Mouse (Mus musculus) hindbrain, postnatal 0 days (tissue): ENCODE data around the gene Gm10413. TPM values are rescaled to one million over a fixed set of nuclear protein-coding genes. Genes with fewer than 3 reads are reported as not detected.
"Not testable (repeated sequence)": the region's sequence is repeated elsewhere in the genome, so short reads cannot be mapped to it uniquely, and the experiment has no call there.

Experiments used
- ATAC-seq: fragments of 200-750 bp; cut with Nextera tagmentation; 2 replicates; pipeline ENCODE4 v1.8.0; 2017; ENCODE audit warnings: mild to moderate bottlenecking, moderate TSS enrichment, moderate library complexity
- DNase-seq: peaks from one replicate; pipeline ENCODE4 v3.0.0-alpha.2; 2015; ENCODE audit warnings: low spot score
- H3K27ac ChIP-seq: fragments of 300-500 bp; sonication (generic); 2 replicates; pipeline ENCODE4 v1.5.1; 2014; ENCODE audit warnings: mild to moderate bottlenecking
- H3K27me3 ChIP-seq: fragments of 300-500 bp; sonication (generic); 2 replicates; pipeline ENCODE4 v1.6.1; 2014; ENCODE audit warnings: low read length, mixed read lengths; ENCODE audit not compliant: insufficient read depth
- H3K36me3 ChIP-seq: fragments of 300-500 bp; sonication (generic); 2 replicates; pipeline ENCODE4 v1.6.1; 2014; ENCODE audit warnings: low read length, mixed read lengths; ENCODE audit not compliant: insufficient read depth
- H3K4me1 ChIP-seq: fragments of 300-500 bp; sonication (generic); 2 replicates; pipeline ENCODE4 v1.6.1; 2014; ENCODE audit warnings: antibody characterized with exemption, low read length, mixed read lengths; ENCODE audit not compliant: insufficient read depth
- H3K4me2 ChIP-seq: fragments of 300-500 bp; sonication (generic); 2 replicates; pipeline ENCODE4 v1.6.1; 2014; ENCODE audit warnings: low read depth, mild to moderate bottlenecking, low read length, moderate library complexity, mixed read lengths
- H3K4me3 ChIP-seq: fragments of 300-500 bp; sonication (generic); 2 replicates; pipeline ENCODE4 v1.5.1; 2014; ENCODE audit warnings: low read length
- H3K9ac ChIP-seq: fragments of 300-500 bp; sonication (generic); replicated peaks from 2 replicates; pipeline ENCODE4 v1.6.1; 2014; ENCODE audit warnings: mild to moderate bottlenecking, low read length, moderate library complexity, mixed read lengths
- H3K9me3 ChIP-seq: fragments of 300-500 bp; sonication (generic); 2 replicates; pipeline ENCODE4 v1.6.1; 2016; ENCODE audit warnings: low read length, mixed read lengths
- WGBS: fragments of 180-500 bp; shearing (Covaris S2); extraction: QIAGEN DNeasy Blood & Tissue Kit; methylation state at CpG from one replicate; pipeline ENCODE4 v1.1.7; 2014; 5-methylcytosine and 5-hydroxymethylcytosine counted together
- polyA plus RNA-seq: library from polyadenylated mRNA; unstranded; fragments of >200 nt; fragmentation: Nextera tagmentation; extraction: Ambion mirVana; gene quantifications from 2 replicates; pipeline ENCODE4 v1.2.1, GENCODE M21; 2015
- total RNA-seq: library from RNA; depleted of rRNA; stranded (reverse); fragments of >200 nt; gene quantifications from 2 replicates; pipeline ENCODE4 v1.2.3, GENCODE M21; 2014; rRNA removed

The Gm10413 gene
- total RNA-seq (not detected in 2 replicates), polyA plus RNA-seq (not detected in 2 replicates)

DNA sequence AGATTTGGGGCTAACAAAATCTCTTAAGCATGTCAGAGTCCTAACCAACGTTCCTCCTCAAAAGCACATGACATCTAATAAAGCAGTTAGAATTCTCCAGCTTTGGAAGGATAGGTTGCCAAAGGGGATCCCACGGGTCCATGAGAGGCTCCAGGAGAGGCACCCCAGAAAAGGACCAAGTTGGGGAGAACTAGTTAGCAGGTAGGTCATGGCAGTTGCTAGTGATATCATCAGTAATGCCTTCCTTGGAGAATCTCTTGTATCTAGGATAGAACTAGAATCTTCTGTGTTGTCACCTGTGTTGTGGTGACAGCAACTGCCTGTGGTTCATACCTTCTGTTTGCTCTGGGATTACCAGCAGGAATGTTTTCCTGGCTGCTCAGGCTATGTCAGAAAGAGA, at the start of gene Gm10413:
Gm10413 (plus strand) TSS at position 301 of the 400 bp plus-strand sequence.
- WGBS, result no CpG with 5 or more reads among the region's 2 CpGs
- not testable (repeated sequence) for H3K9me3 ChIP-seq, H3K4me1 ChIP-seq, H3K27ac ChIP-seq, H3K36me3 ChIP-seq, H3K4me2 ChIP-seq, H3K27me3 ChIP-seq, DNase-seq, H3K9ac ChIP-seq, ATAC-seq, H3K4me3 ChIP-seq

DNA sequence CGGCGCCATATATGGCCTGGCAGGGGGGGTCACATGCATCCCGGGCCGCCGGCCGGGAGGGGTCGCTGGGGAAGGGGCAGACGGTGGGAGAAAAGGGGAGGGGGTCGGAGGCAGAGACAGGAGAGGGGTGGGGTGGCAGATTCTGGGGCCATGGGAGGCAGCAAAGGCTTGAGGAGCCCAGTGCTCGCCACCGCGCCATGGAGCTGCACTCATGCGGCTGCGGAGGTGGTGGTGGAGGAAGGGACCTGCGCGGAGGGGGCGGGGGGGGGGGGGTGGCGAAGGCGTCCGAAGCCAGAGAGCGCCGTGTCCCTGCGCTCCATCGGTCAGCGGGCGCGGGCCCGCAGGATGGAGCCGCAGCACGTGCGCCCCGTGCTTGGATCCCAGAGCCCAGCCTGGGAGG, 17.4 kb downstream of the Gm10413 start, which contains the start of gene Gm10409:
Gm10409 (plus strand) TSS at position 301 of the 400 bp plus-strand sequence.
- WGBS, result no CpG with 5 or more reads among the region's 32 CpGs
- H3K9me3 ChIP-seq, H3K36me3 ChIP-seq, H3K4me1 ChIP-seq, H3K27ac ChIP-seq, DNase-seq, H3K27me3 ChIP-seq, ATAC-seq, H3K9ac ChIP-seq, H3K4me3 ChIP-seq, H3K4me2 ChIP-seq: not testable (repeated sequence)

DNA sequence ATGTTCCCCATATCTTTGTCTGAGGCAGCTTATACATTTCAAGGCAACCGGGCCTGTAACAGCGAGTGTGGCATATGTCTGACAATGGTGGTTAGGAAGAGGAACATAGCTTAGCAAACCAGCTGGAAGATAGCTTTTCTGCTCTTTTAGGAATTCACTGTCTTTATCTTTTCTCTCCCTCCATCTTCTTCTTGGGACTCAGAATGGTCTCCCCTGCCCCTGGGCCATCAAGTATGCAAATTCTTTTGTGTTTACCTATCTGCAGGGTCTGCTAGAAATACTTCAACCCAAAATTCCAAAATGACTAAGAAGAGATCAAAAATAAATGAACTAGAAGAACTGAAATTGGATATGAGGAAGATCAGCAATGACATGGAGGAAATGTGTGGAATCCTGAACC, 32.9 kb downstream of the Gm10413 start, which contains the start of gene Gm3005:
Gm3005 (plus strand) TSS at position 301 of the 400 bp plus-strand sequence.
- H3K4me1 ChIP-seq, ATAC-seq, H3K4me2 ChIP-seq, H3K36me3 ChIP-seq, H3K9ac ChIP-seq, DNase-seq, H3K9me3 ChIP-seq, H3K27ac ChIP-seq, H3K27me3 ChIP-seq, H3K4me3 ChIP-seq: not testable (repeated sequence)
- no CpG with 5 or more reads among the region's 2 CpGs for WGBS

DNA sequence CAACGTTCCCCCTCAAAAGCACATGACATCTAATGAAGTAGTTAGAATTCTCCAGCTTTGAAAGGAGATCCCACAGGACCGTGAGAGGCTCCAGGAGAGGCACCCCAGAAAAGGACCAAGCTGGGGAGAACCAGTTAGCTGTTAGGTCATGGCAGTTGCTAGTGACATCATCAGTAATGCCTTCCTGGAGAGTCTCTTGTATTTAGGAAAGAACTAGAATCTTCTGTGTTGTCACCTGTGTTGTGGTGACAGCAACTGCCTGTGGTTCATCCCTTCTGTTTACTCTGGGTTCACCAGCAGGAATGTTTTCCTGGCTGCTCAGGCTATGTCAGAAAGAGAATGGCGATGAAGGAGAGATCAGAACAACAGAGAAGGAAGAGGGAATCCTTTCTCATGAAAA, 54.2 kb downstream of the Gm10413 start, which contains the start of gene Gm10408:
Gm10408 (plus strand) TSS at position 301 of the 400 bp plus-strand sequence.
- not testable (repeated sequence) for ATAC-seq, H3K4me2 ChIP-seq, H3K27ac ChIP-seq, H3K4me3 ChIP-seq, H3K36me3 ChIP-seq, DNase-seq, H3K4me1 ChIP-seq, H3K9ac ChIP-seq, H3K9me3 ChIP-seq, H3K27me3 ChIP-seq
- no CpG with 5 or more reads among the region's 3 CpGs for WGBS

Other genes with a start within 250 kb of the Gm10413 start
- gene Gm5795, start 206.8 kb upstream of the Gm10413 start, total RNA-seq, result 1.6 TPM in 1 of 2 replicates, not detected in the other
- 0.19 and 0.20 TPM in 2 replicates for gene Gm5795, start 206.8 kb upstream of the Gm10413 start, polyA plus RNA-seq
- 10.3 and 13.3 TPM in 2 replicates for gene D830030K20Rik, start 186.6 kb upstream of the Gm10413 start, total RNA-seq
- 29.5 and 31.8 TPM in 2 replicates for gene D830030K20Rik, start 186.6 kb upstream of the Gm10413 start, polyA plus RNA-seq
- 1.2 TPM in 1 of 2 replicates, not detected in the other for gene Gm2956, start 62.5 kb upstream of the Gm10413 start, total RNA-seq
- gene Gm2956, start 62.5 kb upstream of the Gm10413 start, polyA plus RNA-seq, result 0.16 TPM in 1 of 2 replicates, not detected in the other
- 6.5 and 6.6 TPM in 2 replicates for gene Gm10409, start 17.5 kb downstream of the Gm10413 start, total RNA-seq
- gene Gm10409, start 17.5 kb downstream of the Gm10413 start, polyA plus RNA-seq, result 18.0 and 22.7 TPM in 2 replicates
- gene Gm3005, start 33.0 kb downstream of the Gm10413 start, total RNA-seq, result 6.1 and 8.1 TPM in 2 replicates
- 7.3 and 12.2 TPM in 2 replicates for gene Gm3005, start 33.0 kb downstream of the Gm10413 start, polyA plus RNA-seq
- gene Gm10408, start 54.3 kb downstream of the Gm10413 start, total RNA-seq, result not detected in 2 replicates
- not detected in 2 replicates for gene Gm10408, start 54.3 kb downstream of the Gm10413 start, polyA plus RNA-seq
- not detected in 2 replicates for gene Gm3012, start 239.4 kb downstream of the Gm10413 start, total RNA-seq
- gene Gm3012, start 239.4 kb downstream of the Gm10413 start, polyA plus RNA-seq, result not detected in 2 replicates